Mouse (Mus musculus) retina, postnatal 1 day (tissue): Measurements from ENCODE around the gene Tspan31.
"Not testable (repeated sequence)": the region's sequence is repeated elsewhere in the genome, so short reads cannot be mapped to it uniquely, and the experiment has no call there.

Experiments
- DNase-seq: peaks from one replicate; pipeline ENCODE4 v3.0.0-alpha.2; 2012

The Tspan31 gene

DNA sequence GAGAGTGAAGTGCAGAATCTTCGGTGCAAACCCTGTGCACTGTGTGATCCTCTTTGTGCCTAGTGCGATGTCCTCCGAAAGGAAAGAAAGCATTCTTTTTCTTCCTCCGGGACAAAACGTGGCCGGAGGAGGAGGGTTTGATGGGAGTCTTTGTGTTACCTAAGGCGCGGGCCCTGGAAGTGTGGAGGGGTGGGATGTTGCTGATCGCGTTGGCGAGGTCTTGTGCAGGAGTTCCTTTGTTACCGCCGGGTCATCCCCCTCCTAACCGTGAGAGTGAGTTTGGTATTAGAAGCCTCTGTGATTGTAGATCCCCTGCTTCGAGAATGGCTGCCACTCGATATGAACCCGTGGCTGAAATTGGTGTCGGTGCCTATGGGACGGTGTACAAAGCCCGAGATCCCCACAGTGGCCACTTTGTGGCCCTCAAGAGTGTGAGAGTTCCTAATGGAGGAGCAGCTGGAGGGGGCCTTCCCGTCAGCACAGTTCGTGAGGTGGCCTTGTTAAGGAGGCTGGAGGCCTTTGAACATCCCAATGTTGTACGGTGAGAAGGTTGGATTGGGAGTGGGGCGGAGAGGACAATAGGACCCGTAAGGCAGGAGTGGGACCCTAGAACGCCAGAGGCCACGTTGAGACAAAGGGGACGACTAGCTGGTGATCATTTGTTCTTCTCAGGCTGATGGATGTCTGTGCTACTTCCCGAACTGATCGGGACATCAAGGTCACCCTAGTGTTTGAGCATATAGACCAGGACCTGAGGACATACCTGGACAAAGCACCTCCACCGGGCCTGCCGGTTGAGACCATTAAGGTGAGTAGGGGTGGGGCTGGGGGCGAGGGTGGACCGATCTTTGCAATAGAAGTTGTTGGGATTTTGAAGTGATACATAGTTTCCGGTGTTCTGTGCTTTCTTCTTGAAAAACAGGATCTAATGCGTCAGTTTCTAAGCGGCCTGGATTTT is 5.9 kb downstream of the Tspan31 start:
- DNase-seq: no peak

DNA sequence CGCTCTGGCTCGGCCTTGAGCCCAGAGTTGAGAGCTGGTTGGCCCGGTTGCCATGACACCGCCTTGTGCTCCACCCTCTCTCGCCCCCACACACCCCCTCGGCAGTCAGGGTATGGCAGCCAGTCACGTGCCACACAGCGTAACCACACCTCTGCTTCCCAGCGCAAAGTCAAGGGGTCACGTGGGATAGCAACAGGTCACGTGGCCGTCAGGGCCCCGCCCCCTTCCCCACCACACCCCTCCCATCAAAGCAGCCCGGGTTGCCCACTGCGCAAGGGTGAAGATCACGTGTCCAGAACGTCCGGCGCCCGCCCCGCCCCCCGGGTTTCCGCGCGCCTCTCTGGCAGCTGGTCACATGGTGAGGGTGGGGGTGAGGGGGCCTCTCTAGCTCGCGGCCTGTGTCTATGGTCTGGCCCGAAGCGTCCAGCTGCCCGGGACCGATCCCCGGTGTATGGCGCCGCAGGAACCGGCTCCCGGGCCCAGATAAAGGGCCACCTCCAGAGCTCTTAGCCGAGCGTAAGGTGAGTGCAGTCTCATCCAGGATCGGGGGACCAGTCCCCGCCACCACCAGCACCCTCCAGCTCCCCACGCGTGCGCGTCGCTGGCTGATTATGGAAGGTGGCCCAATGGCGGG is 6.7 kb downstream of the Tspan31 start, which contains the start of gene Cdk4:
Cdk4 (plus strand) TSS at position 296 of the 634 bp plus-strand sequence.
- DNase-seq: peak; percentile 100

DNA sequence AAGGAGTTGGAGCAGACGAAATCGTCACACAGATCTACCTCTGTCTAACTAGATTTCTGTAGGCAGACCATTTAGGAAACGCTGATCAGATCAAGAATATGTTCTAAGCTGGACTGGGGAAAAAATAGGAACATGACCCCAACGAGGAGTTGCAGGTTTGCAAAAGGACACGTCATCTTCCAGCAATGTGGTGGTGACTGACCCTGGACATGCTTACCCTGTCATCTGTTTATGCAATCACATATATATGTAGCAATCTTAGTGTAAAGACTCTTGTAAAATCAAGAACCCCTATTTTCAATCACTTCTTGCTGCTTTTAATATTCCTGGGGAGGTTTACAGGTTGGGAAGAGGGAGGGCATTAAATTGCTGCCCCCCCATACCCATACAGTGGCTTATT is 7.6 kb downstream of the Tspan31 start:
- no peak for DNase-seq

DNA sequence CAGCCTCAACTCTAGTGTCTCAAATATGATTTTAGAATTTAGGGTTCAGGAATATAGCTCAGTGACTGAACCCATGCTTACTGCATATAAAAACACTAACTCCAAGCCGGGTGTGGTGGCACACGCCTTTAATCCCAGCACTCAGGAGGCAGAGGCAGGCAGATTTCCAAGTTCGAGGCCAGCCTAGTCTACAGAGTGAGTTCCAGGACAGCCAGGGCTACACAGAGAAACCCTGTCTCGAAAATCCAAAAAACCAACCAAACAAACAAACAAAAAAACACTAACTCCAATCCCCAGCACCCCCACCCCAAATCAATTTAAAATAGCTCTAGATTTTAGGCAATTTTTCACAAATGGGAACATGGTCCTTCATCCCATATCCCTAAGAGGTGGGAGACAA is 8.0 kb downstream of the Tspan31 start:
- DNase-seq: not testable (repeated sequence)

DNA sequence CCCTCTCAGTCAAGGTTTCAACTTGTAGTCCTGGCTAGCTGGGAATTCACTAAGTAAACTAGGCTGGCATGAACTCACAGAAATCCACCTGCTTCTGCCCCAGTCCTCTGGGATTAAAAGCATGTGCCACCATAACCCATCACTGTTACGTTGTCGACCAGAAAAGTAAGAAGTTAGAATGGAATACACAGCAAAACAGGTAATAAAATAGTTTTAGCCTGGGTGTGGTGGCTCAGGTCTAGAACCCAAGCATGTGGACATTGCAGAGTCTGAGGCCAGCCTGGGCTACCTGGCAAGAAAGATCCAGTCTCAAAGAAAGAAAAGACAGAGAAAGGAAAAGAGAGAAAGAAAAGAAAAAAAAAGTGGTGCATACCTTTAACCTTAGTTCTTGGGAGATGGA is 8.6 kb downstream of the Tspan31 start:
- no peak for DNase-seq

DNA sequence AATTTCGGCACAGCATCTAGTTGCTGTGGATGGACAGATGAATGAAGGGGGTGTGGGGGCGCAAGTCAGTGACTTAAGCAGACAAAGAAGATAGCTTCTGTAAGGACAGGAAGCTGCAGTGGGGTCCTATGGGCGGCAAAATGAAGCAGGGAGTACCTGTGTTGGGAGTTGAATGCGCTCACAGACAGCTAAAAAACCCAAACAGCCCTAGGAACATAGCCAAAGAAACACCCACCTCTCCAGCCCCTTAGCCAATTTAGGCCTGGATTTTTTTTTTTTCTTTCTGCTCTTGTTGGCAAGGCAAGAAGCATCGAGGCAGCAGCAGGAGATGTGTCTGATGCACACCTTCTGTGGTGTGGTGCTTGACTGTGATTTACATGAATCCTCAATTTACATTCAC is 9.0 kb downstream of the Tspan31 start:
- no peak for DNase-seq

DNA sequence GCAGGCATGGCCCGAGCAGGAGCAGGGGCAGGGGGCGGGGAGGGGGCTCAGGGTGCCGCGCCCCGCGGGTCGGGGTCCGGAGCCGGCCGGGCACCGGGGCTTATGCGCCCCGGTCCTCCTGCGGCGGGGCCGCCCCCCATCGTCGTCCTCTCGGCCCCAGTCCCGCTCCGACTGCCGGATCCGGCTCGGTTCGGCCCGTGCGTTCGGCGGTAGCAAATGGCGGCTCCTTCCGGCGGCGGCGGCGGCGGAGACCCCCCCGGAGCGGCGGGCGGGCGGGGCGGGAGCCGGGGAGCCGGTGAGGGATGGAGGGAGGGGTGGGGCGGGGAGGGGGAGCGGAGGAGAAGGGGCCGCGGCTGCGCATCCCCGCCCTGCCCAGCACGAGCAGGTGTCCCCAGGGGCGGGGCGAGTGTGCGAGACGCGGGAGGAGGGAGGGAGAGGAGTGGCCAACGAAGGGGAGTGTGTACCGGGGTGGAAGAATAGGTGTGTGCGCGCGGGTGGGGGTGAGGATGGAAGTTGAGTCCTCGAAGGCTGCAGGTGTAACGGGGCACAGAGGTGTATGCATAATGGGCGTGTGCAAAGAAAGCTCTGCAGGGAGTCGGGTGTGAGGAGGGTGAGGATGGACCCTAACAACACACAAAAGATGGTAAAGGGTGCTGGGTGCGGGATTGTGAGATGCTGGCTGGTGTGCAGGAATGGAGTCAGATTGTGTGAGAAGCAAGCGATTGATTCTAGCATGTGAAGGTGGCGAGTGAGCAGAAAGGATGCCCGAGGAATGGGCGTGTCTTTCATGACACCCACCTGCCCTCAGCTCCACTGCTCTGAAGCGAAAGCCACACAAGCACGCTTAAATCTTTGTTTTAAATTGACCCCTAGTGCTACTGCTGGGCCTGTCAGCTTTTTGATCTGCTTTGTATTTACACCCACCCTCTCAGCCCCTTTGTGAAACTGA is 9.8 kb downstream of the Tspan31 start, which contains the start of gene March9:
March9 (minus strand) TSS at position 217 of the 949 bp plus-strand sequence.
- peak; percentile 86 for DNase-seq

DNA sequence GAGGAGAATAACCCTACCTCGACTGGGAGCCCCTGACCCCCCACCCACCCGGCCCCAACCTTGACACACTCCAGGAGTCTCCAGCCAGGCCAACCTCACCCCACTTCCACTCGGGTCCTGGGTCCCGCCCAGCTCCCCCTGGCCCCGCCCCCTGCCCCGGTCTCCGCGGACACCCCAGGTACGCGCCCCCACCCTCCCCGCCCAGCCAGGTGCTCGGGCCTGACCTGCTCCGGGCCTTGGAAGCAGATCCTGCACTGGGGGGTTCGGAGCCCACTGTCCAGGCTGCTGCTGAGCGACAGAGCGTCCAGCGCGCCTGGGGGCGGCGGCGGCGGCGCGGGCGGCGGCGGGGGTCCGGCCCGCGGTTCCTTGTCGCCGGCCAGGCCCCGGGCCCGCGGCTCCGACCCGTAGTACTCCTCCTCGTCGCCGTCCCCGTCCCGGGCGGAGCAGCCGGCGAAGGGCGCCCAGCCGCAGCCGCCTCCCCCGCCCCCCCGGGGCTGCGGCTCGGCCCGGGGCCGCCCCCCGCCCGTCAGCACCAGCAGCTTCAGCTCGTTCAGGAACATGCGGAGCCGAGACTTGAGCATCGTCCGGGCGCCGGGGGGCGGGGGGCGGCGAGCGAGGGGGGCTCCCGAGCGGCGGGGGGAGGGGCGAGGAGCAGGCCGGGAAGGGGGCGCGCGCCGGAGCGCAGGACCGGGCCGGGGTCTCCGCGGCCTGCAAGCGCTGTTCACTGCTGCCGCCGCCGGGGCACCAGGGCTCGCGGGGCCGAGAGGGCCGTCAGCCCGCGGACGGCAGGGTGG is 10.7 kb downstream of the Tspan31 start:
- peak; percentile 50 for DNase-seq

DNA sequence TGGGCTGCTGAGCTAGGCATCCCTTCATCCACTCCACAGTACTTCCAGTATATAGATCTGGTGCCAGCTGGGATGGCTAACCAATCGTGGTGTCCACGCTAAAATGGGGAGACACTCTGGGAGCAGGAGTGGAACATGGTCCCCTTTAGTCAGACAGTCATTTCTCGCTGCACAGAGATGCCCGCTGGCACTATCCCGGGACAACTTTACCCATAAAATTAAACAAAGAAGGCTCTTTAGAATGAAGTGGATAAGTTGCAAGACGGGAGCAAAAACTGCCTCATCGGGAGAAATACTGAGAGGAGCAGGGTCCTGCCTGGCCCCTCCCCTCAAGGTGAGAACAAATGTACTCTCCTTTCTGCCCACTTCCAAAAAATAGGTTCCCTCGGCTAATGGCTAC is 11.4 kb downstream of the Tspan31 start:
- DNase-seq: no peak

DNA sequence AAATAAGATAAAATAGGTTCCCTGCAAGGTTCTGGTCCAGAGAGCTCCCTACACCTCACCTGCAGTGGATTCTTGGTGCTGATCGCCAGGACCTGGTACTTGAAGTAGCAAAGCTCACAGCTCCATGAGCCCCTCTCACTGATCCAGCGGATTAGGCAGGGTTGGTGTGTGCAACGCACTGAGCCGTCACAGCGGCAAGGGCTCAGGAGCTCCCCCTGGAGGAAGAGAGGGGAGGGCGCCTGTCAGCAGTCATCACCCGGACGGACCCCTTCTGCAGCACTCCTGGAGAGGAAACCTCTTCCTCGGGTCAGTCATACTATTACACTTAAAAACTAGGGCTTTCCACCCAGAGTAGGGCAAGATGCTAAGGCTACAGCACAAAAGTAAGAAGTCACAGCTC is 11.9 kb downstream of the Tspan31 start:
- peak; percentile 91 for DNase-seq

DNA sequence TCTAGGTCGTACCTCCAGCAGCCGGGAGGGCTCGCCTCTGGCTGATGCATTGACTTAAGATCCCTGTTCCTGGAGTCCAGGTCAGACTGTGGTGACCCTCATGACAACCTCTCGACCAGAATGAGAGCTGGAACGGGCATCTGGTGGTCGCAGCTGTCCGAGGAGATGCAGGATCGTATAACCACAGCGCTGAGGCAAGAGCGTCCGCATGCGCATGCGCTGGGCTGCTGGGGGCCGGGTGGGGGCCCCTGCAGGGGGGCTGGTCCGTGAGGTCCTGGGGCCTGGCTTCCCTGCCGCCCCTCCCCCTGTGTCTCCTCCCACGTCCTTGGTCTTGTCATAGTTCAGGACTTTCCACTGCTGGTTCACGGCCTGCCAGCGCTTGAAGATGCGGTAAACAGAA is 13.6 kb downstream of the Tspan31 start:
- DNase-seq: no peak

DNA sequence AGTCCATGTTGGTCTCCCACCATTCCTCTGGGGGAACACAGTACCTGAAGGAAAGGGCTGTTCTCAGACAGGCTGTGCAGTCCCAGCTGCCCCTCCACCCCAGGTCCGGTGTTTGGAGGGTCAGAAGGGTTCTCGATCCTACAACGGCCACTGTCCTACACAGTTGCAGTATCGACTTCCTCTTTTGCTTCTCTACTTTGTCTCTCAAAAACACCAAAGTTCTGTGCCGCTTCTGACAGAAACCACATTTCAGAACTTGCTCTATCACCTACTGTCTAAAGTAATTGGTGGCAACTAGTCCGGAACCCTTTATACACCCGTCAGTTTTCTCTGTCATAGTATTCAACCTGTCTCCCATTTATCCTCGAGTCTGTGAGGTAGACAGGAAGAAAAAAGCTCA is 14.7 kb downstream of the Tspan31 start:
- no peak for DNase-seq

DNA sequence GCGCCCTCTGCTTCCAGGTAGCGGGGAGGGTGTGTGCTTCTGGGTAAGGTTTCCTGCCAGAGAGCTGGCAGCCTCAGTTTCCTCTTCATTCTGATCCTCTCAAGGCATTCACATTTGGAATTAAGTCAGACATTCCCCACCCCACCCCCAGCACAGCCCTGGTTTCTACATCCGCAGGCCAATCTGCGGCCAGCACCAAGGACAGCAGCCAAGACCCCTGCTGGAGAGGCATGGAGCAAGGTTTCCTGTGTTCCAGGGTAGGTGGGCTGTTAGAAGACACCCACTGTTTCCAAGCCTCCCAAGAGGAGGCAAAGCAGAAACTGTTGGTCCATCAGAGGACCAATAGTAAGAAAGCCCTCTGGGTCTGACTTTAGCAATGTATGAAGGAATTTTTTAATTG is 15.4 kb downstream of the Tspan31 start:
- DNase-seq: no peak

DNA sequence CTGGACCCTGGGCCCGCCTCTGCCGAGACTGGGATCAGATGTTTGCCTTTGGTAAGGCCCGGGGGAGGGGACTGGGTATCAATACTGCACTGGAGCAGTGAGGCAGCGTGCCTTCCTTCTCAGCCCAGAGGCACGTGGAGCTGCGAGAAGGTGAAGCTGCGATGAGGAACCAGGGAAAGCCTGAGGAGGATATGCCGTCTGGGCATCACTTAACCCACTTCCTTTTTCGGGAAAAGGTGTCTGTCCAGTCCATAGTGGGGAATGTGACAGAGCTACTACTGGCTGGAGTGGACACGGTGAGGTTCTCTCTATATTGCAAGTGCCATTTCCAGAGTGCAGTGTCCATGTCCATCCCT is 20.0 kb downstream of the Tspan31 start:
- DNase-seq: no peak

DNA sequence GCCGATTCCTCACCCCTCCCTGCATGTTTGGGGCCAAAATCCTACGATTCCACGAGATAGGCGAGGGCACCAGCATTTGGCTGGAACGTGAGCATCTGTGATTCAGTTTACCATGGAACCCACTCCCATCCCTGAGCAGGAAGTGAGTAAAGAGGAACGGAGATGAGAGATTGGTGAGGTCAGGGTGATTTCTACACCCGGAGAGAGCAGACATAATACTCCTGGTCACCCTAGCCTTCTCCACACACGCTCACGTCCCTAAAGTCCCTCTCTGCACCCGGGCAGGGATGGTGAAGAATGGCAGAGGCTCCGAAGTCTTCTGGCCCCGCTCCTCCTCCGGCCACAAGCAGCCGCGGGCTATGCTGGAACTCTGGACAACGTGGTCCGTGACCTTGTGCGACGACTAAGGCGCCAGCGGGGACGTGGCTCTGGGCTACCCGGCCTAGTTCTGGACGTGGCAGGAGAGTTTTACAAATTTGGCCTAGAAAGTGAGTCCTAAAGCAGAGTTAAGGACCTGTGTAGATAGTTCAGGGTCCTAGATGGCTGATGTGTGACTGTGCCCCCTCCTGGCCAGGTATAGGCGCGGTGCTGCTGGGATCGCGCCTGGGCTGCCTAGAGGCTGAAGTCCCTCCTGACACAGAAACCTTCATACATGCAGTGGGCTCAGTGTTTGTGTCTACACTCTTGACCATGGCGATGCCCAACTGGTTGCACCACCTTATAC is 20.5 kb downstream of the Tspan31 start:
- no peak for DNase-seq

DNA sequence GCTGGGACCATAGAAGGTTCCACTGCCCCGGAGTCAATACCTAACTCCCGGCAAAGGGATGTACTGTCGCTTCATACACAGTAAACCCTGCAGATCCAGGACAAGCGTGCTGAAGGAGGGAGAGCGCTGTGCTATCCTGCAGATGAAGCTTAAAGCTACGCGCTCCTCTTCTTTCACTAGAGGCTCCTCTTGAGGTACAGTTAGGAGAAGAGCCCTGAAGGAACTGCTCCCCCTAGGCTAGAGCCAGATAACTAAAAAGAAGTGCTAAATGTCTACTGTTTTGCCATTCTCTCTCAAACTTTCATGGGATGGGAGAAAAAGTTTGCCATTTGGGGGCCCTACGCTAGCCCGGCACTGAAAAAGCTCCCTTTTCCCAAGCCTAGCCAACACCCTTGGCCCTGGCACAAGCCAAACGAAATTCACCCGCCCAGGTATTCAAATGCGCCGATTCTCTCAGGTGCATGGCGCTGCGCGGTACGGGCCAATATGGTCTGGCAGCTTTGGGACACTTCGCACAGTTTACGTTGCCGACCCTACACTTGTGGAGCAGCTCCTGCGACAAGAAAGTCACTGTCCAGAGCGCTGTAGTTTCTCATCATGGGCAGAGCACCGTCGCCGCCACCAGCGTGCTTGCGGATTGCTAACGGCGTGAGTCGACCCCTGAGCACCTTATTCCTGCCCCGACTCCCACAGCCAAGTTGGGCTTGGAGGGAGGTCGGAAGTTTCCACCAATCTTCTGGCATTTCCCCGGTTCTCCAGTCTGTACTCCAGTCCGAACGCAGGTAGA is 21.3 kb downstream of the Tspan31 start:
- DNase-seq: no peak

DNA sequence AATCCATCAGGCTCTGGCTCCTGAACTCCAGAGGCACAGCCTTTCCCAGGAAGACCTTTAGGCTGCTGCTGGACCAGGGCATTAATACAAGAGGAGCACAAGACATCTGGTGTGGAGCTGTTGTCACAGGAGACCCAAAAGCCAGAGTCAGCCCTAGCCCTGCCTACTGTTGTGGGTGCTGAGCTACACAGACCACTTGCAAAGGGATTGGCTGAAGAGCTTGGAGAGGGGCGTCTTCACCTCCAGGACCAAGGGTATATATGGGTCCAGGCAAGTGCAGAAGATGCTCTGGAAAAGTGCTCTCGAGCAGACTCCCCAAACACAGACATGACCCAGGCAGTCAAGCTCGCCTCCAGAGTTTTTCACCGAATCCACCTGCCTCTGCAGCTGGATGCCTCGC is 22.1 kb downstream of the Tspan31 start, which contains the start of gene Cyp27b1:
Cyp27b1 (plus strand) TSS at position 297 of the 400 bp plus-strand sequence.
- no peak for DNase-seq

DNA sequence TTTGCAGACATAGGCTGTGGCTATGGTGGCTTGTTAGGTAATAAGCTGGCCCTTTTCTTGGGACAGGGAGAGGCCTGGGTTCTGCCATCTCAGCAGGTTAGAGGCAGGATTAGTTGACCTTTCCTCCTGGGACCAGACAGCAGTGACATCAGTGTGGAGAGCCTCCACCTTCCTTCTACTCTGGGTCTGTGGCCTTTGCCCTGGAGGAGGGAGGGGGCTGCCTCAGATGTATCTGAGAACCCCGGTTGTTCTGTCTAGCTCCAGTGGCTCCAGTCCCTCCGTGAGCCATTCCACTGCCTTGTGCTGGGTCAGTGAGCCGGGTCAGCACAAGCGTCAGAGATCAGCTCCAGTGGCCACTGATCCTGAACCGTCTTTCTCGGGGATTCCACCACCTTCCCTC is 26.9 kb downstream of the Tspan31 start:
- no peak for DNase-seq

DNA sequence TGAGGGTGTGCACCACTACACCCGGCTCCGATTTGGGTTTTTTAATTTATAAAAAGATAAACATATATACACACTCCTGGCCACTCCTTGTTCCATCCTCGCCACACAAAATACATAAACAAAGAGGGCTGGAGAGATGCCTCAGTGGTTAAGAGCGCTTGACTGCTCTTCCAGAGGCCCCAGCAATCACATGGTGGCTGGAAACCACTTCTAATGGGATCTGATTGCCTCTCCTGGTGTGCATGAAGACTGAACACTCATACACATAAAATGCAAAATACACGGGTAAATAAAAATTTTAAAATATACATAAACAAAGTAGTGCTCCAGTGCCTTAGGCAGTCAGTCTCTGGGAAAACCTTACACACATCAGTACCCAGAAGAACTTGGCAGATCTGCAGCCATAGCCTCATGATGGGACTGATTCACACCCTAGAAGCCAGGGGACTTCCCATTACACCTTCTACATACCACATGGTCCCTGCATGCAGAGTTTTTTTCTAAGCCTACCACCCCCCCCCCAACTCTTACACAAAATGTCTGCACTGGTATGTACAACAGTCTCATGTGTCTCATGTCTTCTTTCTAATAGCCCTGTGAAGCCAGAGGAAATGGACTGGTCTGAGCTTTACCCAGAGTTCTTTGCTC is 27.5 kb downstream of the Tspan31 start:
- DNase-seq: no peak

DNA sequence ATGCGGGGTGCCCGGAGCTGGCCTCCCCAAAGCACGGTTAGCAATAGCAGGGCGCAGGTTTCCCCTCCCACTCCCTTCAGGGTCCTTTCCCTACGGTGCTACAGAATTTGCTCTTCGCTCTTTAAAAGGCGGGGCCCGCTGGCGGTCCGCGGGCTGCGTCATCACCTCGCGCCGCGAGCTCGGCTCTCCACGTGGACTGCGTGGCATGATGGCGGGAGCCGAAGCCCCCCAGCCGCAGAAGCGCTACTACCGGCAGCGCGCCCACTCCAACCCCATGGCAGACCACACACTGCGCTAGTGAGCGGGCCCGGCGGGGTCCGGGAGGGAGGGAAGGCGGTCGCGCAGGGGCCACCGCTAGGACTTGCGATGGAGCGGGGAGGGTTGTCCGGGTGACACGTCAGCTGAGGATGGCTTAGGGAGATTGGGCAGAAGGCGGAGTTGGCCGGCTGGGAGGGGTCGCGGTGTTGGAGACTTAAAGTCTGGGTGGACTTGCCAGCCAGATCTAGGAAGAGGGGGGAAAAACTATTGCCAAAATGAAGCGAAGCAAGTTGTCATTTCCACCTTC is 28.2 kb downstream of the Tspan31 start:
- DNase-seq: peak; percentile 94
